Mouse (Mus musculus) cerebellum, adult 11-12 months (tissue): Measurements from ENCODE around the gene Olfr1302.

Experiments used
- DNase-seq: peaks from one replicate; pipeline ENCODE4 v3.0.0; 2022

Olfr1302 gene

GRCm38 (mm10) chr2:111777129-111777528 is at the start of gene Olfr1302:
TSS of gene Olfr1302 (plus strand) at chr2:111777429.
- no peak for DNase-seq

GRCm38 (mm10) chr2:111750706-111751105 is 26.5 kb upstream of the Olfr1302 start, which contains the start of gene Olfr1301:
TSS of gene Olfr1301 (plus strand) at chr2:111751006.
- DNase-seq = no peak

- no peak for DNase-seq
These were observed 35.7 kb downstream of the Olfr1302 start for GRCm38 (mm10) chr2:111812936-111813335.

- no peak for DNase-seq
These were observed 43.0 kb downstream of the Olfr1302 start, which contains the start of gene Olfr1303 for GRCm38 (mm10) chr2:111820240-111820639. TSS of gene Olfr1303 (minus strand) at chr2:111820340.
